Mouse (Mus musculus): ENCODE results near the gene 4931409K22Rik.

The 4931409K22Rik gene

GRCm38 (mm10) chr5:24556709-24557108 lies at the start of gene 4931409K22Rik:
TSS of gene 4931409K22Rik (minus strand) at chr5:24556809.
- DNase-seq (ENCODE audit: low read depth, low spot score), result no peak

GRCm38 (mm10) chr5:24605980-24606665 lies 49.5 kb upstream of the 4931409K22Rik start:
- DNase-seq (ENCODE audit: low read depth, low spot score), result no peak

- DNase-seq (ENCODE audit: low read depth, low spot score), result no peak
Observed at GRCm38 (mm10) chr5:24605321-24605979, 48.8 kb upstream of the 4931409K22Rik start.

GRCm38 (mm10) chr5:24604656-24605100 lies 48.1 kb upstream of the 4931409K22Rik start:
- DNase-seq (ENCODE audit: low read depth, low spot score), result no peak

- DNase-seq (ENCODE audit: low read depth, low spot score), result no peak
Observed at GRCm38 (mm10) chr5:24604080-24604655, 47.6 kb upstream of the 4931409K22Rik start.

- no peak for DNase-seq (ENCODE audit: low read depth, low spot score)
Observed at GRCm38 (mm10) chr5:24603431-24604010, 46.9 kb upstream of the 4931409K22Rik start.

GRCm38 (mm10) chr5:24602751-24603343 lies 46.2 kb upstream of the 4931409K22Rik start:
- no peak for DNase-seq (ENCODE audit: low read depth, low spot score)

GRCm38 (mm10) chr5:24601911-24602750 lies 45.5 kb upstream of the 4931409K22Rik start:
- DNase-seq (ENCODE audit: low read depth, low spot score), result peak; percentile 40

- DNase-seq (ENCODE audit: low read depth, low spot score), result peak; percentile 6
Observed at GRCm38 (mm10) chr5:24601071-24601835, 44.6 kb upstream of the 4931409K22Rik start.

GRCm38 (mm10) chr5:24600236-24600635 lies 43.6 kb upstream of the 4931409K22Rik start:
- DNase-seq (ENCODE audit: low read depth, low spot score), result no peak

GRCm38 (mm10) chr5:24599137-24599536 lies 42.5 kb upstream of the 4931409K22Rik start:
- DNase-seq (ENCODE audit: low read depth, low spot score), result no peak

GRCm38 (mm10) chr5:24598570-24599006 lies 42.0 kb upstream of the 4931409K22Rik start:
- peak; percentile 73 for DNase-seq (ENCODE audit: low read depth, low spot score)

GRCm38 (mm10) chr5:24597901-24598569 lies 41.4 kb upstream of the 4931409K22Rik start:
- no peak for DNase-seq (ENCODE audit: low read depth, low spot score)

GRCm38 (mm10) chr5:24597221-24597728 lies 40.7 kb upstream of the 4931409K22Rik start:
- DNase-seq (ENCODE audit: low read depth, low spot score), result peak; percentile 85

GRCm38 (mm10) chr5:24596519-24597171 lies 40.0 kb upstream of the 4931409K22Rik start:
- DNase-seq (ENCODE audit: low read depth, low spot score), result peak; percentile 68

GRCm38 (mm10) chr5:24595786-24596380 lies 39.3 kb upstream of the 4931409K22Rik start:
- DNase-seq (ENCODE audit: low read depth, low spot score), result no peak

GRCm38 (mm10) chr5:24595261-24595660 lies 38.7 kb upstream of the 4931409K22Rik start:
- DNase-seq (ENCODE audit: low read depth, low spot score), result no peak

GRCm38 (mm10) chr5:24594346-24594745 lies 37.7 kb upstream of the 4931409K22Rik start:
- no peak for DNase-seq (ENCODE audit: low read depth, low spot score)
